15 mouse cellular contexts compared by ENCODE assay signal in the genomic region with DNA sequence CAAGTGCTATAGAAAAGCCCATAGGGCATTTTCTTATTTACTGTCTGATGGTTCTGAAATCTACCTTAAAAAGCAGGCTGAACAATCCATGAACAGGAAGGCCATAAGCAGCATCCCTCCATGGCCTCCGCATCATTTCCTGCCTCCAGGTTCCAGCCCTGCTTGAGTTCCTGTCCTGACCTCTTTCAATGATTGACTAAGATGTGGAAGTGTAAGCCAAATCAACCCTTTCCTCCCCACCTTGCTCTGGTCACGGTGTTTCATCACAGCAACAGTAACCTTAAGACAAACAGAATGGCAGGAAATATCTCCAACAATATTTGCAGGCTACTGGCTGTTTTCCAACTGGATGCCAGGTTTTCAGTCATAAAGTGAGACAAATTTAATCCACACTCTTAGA. TPM values are rescaled to one million over a fixed set of nuclear protein-coding genes. Genes with fewer than 3 reads are reported as not detected.
DNase-seq lines count a peak whose midpoint lies in the region; ATAC-seq and TF ChIP-seq lines count a peak whose summit lies in the region.
"Had no signal": no experiment of that assay in that cellular context is flagged by ENCODE, and none has a peak within 500 bp of the region (broad histone marks: within the 10 kb centered on the region; RNA-seq: fewer than 3 reads in every experiment).

No protein-coding gene starts in this region.

- no peak for ATAC-seq in midbrain, embryonic 13.5 days
- no peak for ATAC-seq in midbrain, embryonic 11.5 days (ENCODE audit: low FRiP score)
- ATAC-seq: forebrain, postnatal 0 days; intestine, postnatal 0 days had no signal

- 26% methylated on average over 2 of the region's 2 CpGs for whole genome bisulfite sequencing in kidney, adult 2 months
- 74% methylated on average over 2 of the region's 2 CpGs for WGBS in midbrain, embryonic 13.5 days
- 76% methylated on average over 2 of the region's 2 CpGs for WGBS in midbrain, embryonic 11.5 days

- H3K4me1 ChIP-seq in kidney, adult 2 months (ENCODE audit: control insufficient read depth, insufficient read depth, low read length), result peaks cover 30% of the 10 kb centered on the region; the same call in 1 of the 2 replicates
- peaks cover 75% of the 10 kb centered on the region for H3K4me1 ChIP-seq in midbrain, embryonic 13.5 days (replicated peaks)
- peaks cover 10% of the 10 kb centered on the region for H3K4me1 ChIP-seq in midbrain, embryonic 11.5 days (ENCODE audit: control insufficient read depth, insufficient read depth, low read length)

- H3K27ac ChIP-seq in kidney, adult 2 months (ENCODE audit: insufficient read depth, low read depth, low read length), result no peak overlapping the region
- H3K27ac ChIP-seq in midbrain, embryonic 13.5 days, result no peak overlapping the region
- no peak overlapping the region for H3K27ac ChIP-seq in midbrain, embryonic 11.5 days (ENCODE audit: low read depth, low read length)
- H3K27ac ChIP-seq: embryonic facial prominence, embryonic 13.5 days; neural tube, embryonic 12.5 days had no signal

- DNase-seq in kidney, adult 2 months, result peak; percentile 80
- no peak for DNase-seq in kidney, adult 18-20 months
- no peak for DNase-seq in midbrain, embryonic 11.5 days (ENCODE audit: low spot score, missing footprints)
- DNase-seq in kidney, postnatal 14 days, result peak; percentile 28
- DNase-seq in splenic B cell, adult 2 months (ENCODE audit: low read depth, low spot score), result peak; percentile 27
- DNase-seq in c-Kit-positive CD71-positive TER-119-positive erythroid progenitor cells, embryonic 14.5 days (ENCODE audit: low spot score), result no peak
- DNase-seq: adrenal gland, adult 2 months; cerebellum, postnatal 14 days; forebrain, postnatal 0 days; right cerebral cortex, adult 18-20 months had no signal

- H3K9ac ChIP-seq in midbrain, embryonic 13.5 days (replicated peaks), result peak overlapping the region; percentile 14; the same call in 1 of the 2 replicates
- H3K9ac ChIP-seq in midbrain, embryonic 11.5 days (ENCODE audit: low read length), result no peak overlapping the region; the same call in 1 of the 2 replicates
- H3K9ac ChIP-seq: embryonic facial prominence, embryonic 13.5 days; forebrain, postnatal 0 days had no signal

- TF ChIP-seq POLR2A in kidney, adult 2 months (IDR thresholded peaks at IDR 0.05; ENCODE audit: low read depth, low read length), result no peak

- H3K27me3 ChIP-seq in kidney, adult 2 months (replicated peaks; ENCODE audit: control insufficient read depth, insufficient read depth, low read length), result no peaks in the 10 kb centered on the region
- H3K27me3 ChIP-seq in midbrain, embryonic 13.5 days, result no peaks in the 10 kb centered on the region
- H3K27me3 ChIP-seq in midbrain, embryonic 11.5 days (ENCODE audit: control insufficient read depth, insufficient read depth, low read length), result no peaks in the 10 kb centered on the region
- no peaks in the 10 kb centered on the region for H3K27me3 ChIP-seq in splenic B cell, adult 2 months (ENCODE audit: control insufficient read depth, insufficient read depth, low read length, poor library complexity, severe bottlenecking)
- H3K27me3 ChIP-seq: embryonic facial prominence, embryonic 13.5 days; neural tube, embryonic 12.5 days had no signal

- no peak for TF ChIP-seq CTCF in kidney, adult 2 months (conservative IDR thresholded peaks at IDR 0.05; ENCODE audit: insufficient read depth, insufficient read length, low read depth, low read length)

- no peaks in the 10 kb centered on the region for H3K36me3 ChIP-seq in kidney, adult 2 months (ENCODE audit: control insufficient read depth, insufficient read depth, low read length)
- no peaks in the 10 kb centered on the region for H3K36me3 ChIP-seq in midbrain, embryonic 13.5 days
- H3K36me3 ChIP-seq in midbrain, embryonic 11.5 days (ENCODE audit: control insufficient read depth, insufficient read depth, low read length), result no peaks in the 10 kb centered on the region
- H3K36me3 ChIP-seq in splenic B cell, adult 2 months (ENCODE audit: control insufficient read depth, insufficient read depth, low read length, poor library complexity, severe bottlenecking), result no peaks in the 10 kb centered on the region; the same call in 1 of the 2 replicates
- H3K36me3 ChIP-seq: embryonic facial prominence, embryonic 13.5 days; neural tube, embryonic 12.5 days had no signal

- no peaks in the 10 kb centered on the region for H3K9me3 ChIP-seq in midbrain, embryonic 13.5 days
- H3K9me3 ChIP-seq in midbrain, embryonic 11.5 days (ENCODE audit: control insufficient read depth, low read length), result no peaks in the 10 kb centered on the region
- H3K9me3 ChIP-seq: embryonic facial prominence, embryonic 13.5 days; megakaryocyte, embryonic 14.5 days; neural tube, embryonic 12.5 days had no signal

- H3K4me3 ChIP-seq in kidney, adult 2 months (ENCODE audit: insufficient read depth, low read depth, low read length), result no peak overlapping the region
- H3K4me3 ChIP-seq in midbrain, embryonic 13.5 days (replicated peaks), result 0 out of 2 replicates have a peak overlapping the region, but pooled peaks have one; percentile 5
- no peak overlapping the region for H3K4me3 ChIP-seq in midbrain, embryonic 11.5 days (ENCODE audit: low read depth, low read length)
- H3K4me3 ChIP-seq: embryonic facial prominence, embryonic 13.5 days; megakaryocyte, embryonic 14.5 days; neural tube, embryonic 12.5 days had no signal

- peak overlapping the region; percentile 29 for H3K4me2 ChIP-seq in midbrain, embryonic 13.5 days (replicated peaks)
- no peak overlapping the region for H3K4me2 ChIP-seq in midbrain, embryonic 11.5 days
- H3K4me2 ChIP-seq: embryonic facial prominence, embryonic 13.5 days; neural tube, embryonic 12.5 days had no signal

RNA-seq across cellular contexts. Expression of a gene that starts 4.7 kb away (rescaled TPM):
- 21.2 and 22.8 TPM in 2 replicates for polyA plus RNA-seq in kidney, adult 2 months (2012; rRNA removed)
- 51.6 and 55.5 TPM in 2 replicates for polyA plus RNA-seq in midbrain, embryonic 13.5 days (2015; fragmentation: Nextera tagmentation; extraction: Ambion mirVana)
- 55.5 and 59.3 TPM in 2 replicates for polyA plus RNA-seq in midbrain, embryonic 11.5 days (2014; fragmentation: Nextera tagmentation; extraction: Ambion mirVana)

Comparison
In these comparisons a context has a peak if more than half of its experiments do, and no peak if none do; other contexts are left out.
1. DNase-seq: peak in kidney, adult 2 months (single experiment), kidney, postnatal 14 days (single experiment) and splenic B cell, adult 2 months (single experiment); none in kidney, adult 18-20 months (single experiment), midbrain, embryonic 11.5 days (single experiment) and c-Kit-positive CD71-positive TER-119-positive erythroid progenitor cells, embryonic 14.5 days (single experiment).